Mouse (Mus musculus): ENCODE measurements around the gene Tmem255a.

DNA sequence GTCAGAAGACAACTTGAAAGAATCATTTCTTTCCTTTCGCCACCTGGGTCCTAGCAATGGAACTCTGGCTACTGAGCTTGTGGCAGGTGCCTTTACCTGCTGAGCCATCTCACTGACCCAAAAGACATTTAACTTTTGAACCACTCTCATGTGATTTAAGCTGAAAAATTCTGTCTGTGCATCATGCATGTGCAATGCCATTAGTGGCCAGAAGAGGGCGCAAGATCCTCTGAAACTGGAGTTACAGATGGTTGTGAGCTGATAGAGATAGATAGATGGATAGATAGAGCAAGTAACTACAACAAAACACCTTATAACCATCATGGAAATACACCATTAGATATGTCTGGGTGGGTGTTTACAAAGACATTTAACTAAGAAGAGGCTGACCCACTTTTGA, 14.5 kb downstream of the Tmem255a start:
- TF ChIP-seq POLR2A (IDR thresholded peaks at IDR 0.05; ENCODE audit: extremely low read depth, insufficient read depth, low read length) = no peak
- TF ChIP-seq CTCF (IDR thresholded peaks at IDR 0.05; ENCODE audit: extremely low read depth, insufficient read depth, low read length) = peak; percentile 43; the same call in 1 of the 2 replicates

Measured in cortical plate, adult 2 months (tissue).